Mouse (Mus musculus): ENCODE data around the gene Igsf6.

- no peak for TF ChIP-seq POLR2A (IDR thresholded peaks at IDR 0.05; ENCODE audit: insufficient read length, low read depth)
- no peak for TF ChIP-seq MAX (IDR thresholded peaks at IDR 0.05; ENCODE audit: low read depth)
- TF ChIP-seq TCF12 (IDR thresholded peaks at IDR 0.05; ENCODE audit: insufficient read depth, poor library complexity, severe bottlenecking) = no peak
- no peak for TF ChIP-seq USF1 (IDR thresholded peaks at IDR 0.05; ENCODE audit: low read depth)
- TF ChIP-seq E2F4 (IDR thresholded peaks at IDR 0.05; ENCODE audit: insufficient read depth) = no peak
- no peak for TF ChIP-seq TCF3 (IDR thresholded peaks at IDR 0.05; ENCODE audit: insufficient read length, low read depth)
- TF ChIP-seq MYOG (IDR thresholded peaks at IDR 0.05; ENCODE audit: control insufficient read depth in 1 of 3, insufficient read depth in 1 of 3, insufficient read length in 2 of 3, low read depth in 2 of 3) = no peak
- no peak for TF ChIP-seq POLR2AphosphoS2 (IDR thresholded peaks at IDR 0.05; ENCODE audit: insufficient read length, low read depth)
- no peak for TF ChIP-seq MYOD1 (IDR thresholded peaks at IDR 0.05; ENCODE audit: control insufficient read depth in 1 of 3, insufficient read length in 2 of 3, low read depth in 2 of 3)
- TF ChIP-seq SRF (IDR thresholded peaks at IDR 0.05; ENCODE audit: control insufficient read depth, insufficient read length, low read depth) = no peak
- no peak for TF ChIP-seq CEBPB (IDR thresholded peaks at IDR 0.05; ENCODE audit: insufficient read depth, poor library complexity, severe bottlenecking)
- no peak for TF ChIP-seq REST (IDR thresholded peaks at IDR 0.05; ENCODE audit: insufficient read depth, insufficient read length)
Measured at GRCm38 (mm10) chr7:121014486-121014885, 59.9 kb downstream of the Igsf6 start.

Measured in myocyte (in vitro differentiated cells).